In genomic region chr4:55292701-55293100, GRCm38 (mm10) we compare ENCODE assay signal across 15 mouse cellular contexts. TPM values are rescaled to one million over a fixed set of nuclear protein-coding genes. Genes with fewer than 3 reads are reported as not detected.
DNase-seq lines count a peak whose midpoint lies in the region; ATAC-seq and TF ChIP-seq lines count a peak whose summit lies in the region.
"Had no signal": no experiment of that assay in that cellular context is flagged by ENCODE, and none has a peak within 500 bp of the region (broad histone marks: within the 10 kb centered on the region; RNA-seq: fewer than 3 reads in every experiment).

No protein-coding gene starts in this region.

- H3K4me2 ChIP-seq in hindbrain, embryonic 14.5 days (replicated peaks) = no peak overlapping the region
- no peak overlapping the region for H3K4me2 ChIP-seq in midbrain, postnatal 0 days (ENCODE audit: low read depth, low read length, poor library complexity, severe bottlenecking)
- H3K4me2 ChIP-seq: heart, embryonic 11.5 days had no signal

- H3K9ac ChIP-seq in hindbrain, embryonic 14.5 days = no peak overlapping the region
- no peak overlapping the region for H3K9ac ChIP-seq in midbrain, postnatal 0 days (replicated peaks; ENCODE audit: low read length, poor library complexity, severe bottlenecking)
- H3K9ac ChIP-seq: embryonic facial prominence, embryonic 13.5 days had no signal

- TF ChIP-seq CTCF in brain, embryonic 14.5 days (IDR thresholded peaks at IDR 0.05; ENCODE audit: borderline replicate concordance, extremely low read depth, insufficient read depth, insufficient read length) = no peak
- no peak for TF ChIP-seq CTCF in midbrain, postnatal 0 days (IDR thresholded peaks at IDR 0.05)
- TF ChIP-seq CTCF in left cerebral cortex, adult 2 months (IDR thresholded peaks at IDR 0.05) = no peak

- no peak overlapping the region for H3K4me3 ChIP-seq in hindbrain, embryonic 14.5 days (replicated peaks; ENCODE audit: low read length)
- no peak overlapping the region for H3K4me3 ChIP-seq in midbrain, postnatal 0 days (ENCODE audit: low read depth, low read length)
- no peak overlapping the region for H3K4me3 ChIP-seq in left cerebral cortex, adult 2 months
- H3K4me3 ChIP-seq: embryonic facial prominence, embryonic 13.5 days had no signal

- intact Hi-C loops in left cerebral cortex, postnatal 4 days (cut with DNase I) = no loop called here
- intact Hi-C loops in left cerebral cortex, adult 2 months (cut with DNase I) = no loop called here

- no peak for TF ChIP-seq POLR2A in brain, embryonic 14.5 days (IDR thresholded peaks at IDR 0.05; ENCODE audit: borderline replicate concordance, extremely low read depth, insufficient read depth, insufficient read length, poor library complexity, severe bottlenecking)

- no peaks in the 10 kb centered on the region; the same call in 1 of the 2 replicates for H3K27me3 ChIP-seq in hindbrain, embryonic 14.5 days (ENCODE audit: control insufficient read depth, insufficient read depth, low read length)
- no peaks in the 10 kb centered on the region for H3K27me3 ChIP-seq in midbrain, postnatal 0 days (ENCODE audit: insufficient read depth, low read length)
- H3K27me3 ChIP-seq: embryonic facial prominence, embryonic 13.5 days; Patski had no signal

- WGBS in hindbrain, embryonic 14.5 days = 25% methylated on average over 4 of the region's 4 CpGs
- WGBS in midbrain, postnatal 0 days = 18% methylated on average over 4 of the region's 4 CpGs

- DNase-seq in left cerebral cortex, postnatal 4 days = peak; percentile 53
- no peak for DNase-seq in left cerebral cortex, adult 8-10 months (ENCODE audit: low spot score in 2 of 2)
- DNase-seq in brain, embryonic 14.5 days (ENCODE audit: low read depth) = peak; percentile 66
- no peak for DNase-seq in hindbrain, embryonic 14.5 days (ENCODE audit: low spot score)
- peak; percentile 57 for DNase-seq in midbrain, postnatal 0 days (ENCODE audit: low spot score)
- DNase-seq in left cerebral cortex, adult 2 months (ENCODE audit: extremely low spot score in 1 of 2, low spot score in 2 of 2) = no peak
- DNase-seq: adrenal gland, adult 8-10 months; gastrocnemius, postnatal 14 days; heart, postnatal 36 days; lung, postnatal 10 days had no signal

- H3K9me3 ChIP-seq in hindbrain, embryonic 14.5 days (ENCODE audit: control insufficient read depth, low read length) = no peaks in the 10 kb centered on the region
- H3K9me3 ChIP-seq in midbrain, postnatal 0 days (ENCODE audit: low read length) = no peaks in the 10 kb centered on the region
- H3K9me3 ChIP-seq: embryonic facial prominence, embryonic 13.5 days had no signal

- ATAC-seq in hindbrain, embryonic 14.5 days (ENCODE audit: low FRiP score) = no peak
- no peak for ATAC-seq in midbrain, postnatal 0 days (ENCODE audit: low FRiP score)
- ATAC-seq in activated CD4-positive, CD25-positive, alpha-beta regulatory T cell, adult 4 months = no peak
- ATAC-seq: intestine, postnatal 0 days; Patski had no signal

- H3K27ac ChIP-seq in hindbrain, embryonic 14.5 days = 0 out of 2 replicates have a peak overlapping the region, but pooled peaks have one; percentile 94
- H3K27ac ChIP-seq in midbrain, postnatal 0 days (ENCODE audit: low read depth, low read length) = no peak overlapping the region
- H3K27ac ChIP-seq in left cerebral cortex, adult 2 months = no peak overlapping the region
- H3K27ac ChIP-seq: embryonic facial prominence, embryonic 13.5 days had no signal

- peaks cover 13% of the 10 kb centered on the region for H3K4me1 ChIP-seq in hindbrain, embryonic 14.5 days (replicated peaks; ENCODE audit: control insufficient read depth, insufficient read depth, low read length)
- peaks cover 4% of the 10 kb centered on the region; the same call in 1 of the 2 replicates for H3K4me1 ChIP-seq in midbrain, postnatal 0 days (ENCODE audit: insufficient read depth, low read length)

- no peaks in the 10 kb centered on the region for H3K36me3 ChIP-seq in hindbrain, embryonic 14.5 days (replicated peaks; ENCODE audit: control insufficient read depth, insufficient read depth)
- no peaks in the 10 kb centered on the region for H3K36me3 ChIP-seq in midbrain, postnatal 0 days (ENCODE audit: insufficient read depth, low read length)
- H3K36me3 ChIP-seq: embryonic facial prominence, embryonic 13.5 days had no signal

RNA-seq across cellular contexts. Expression of gene Rad23b, which starts 57.1 kb away (rescaled TPM):
- 100 to 1,000 TPM; 203 to 212 TPM for total RNA-seq in left cerebral cortex, postnatal 4 days (2021)
- total RNA-seq in left cerebral cortex, adult 8-10 months (2022) = 100 to 1,000 TPM; 182 to 203 (median 189) TPM
- polyA plus RNA-seq in brain, embryonic 14.5 days (2012; rRNA removed) = 230 and 250 TPM in 2 replicates
- polyA plus RNA-seq in hindbrain, embryonic 14.5 days (2014; fragmentation: Nextera tagmentation; extraction: Ambion mirVana) = 80.9 and 94.1 TPM in 2 replicates
- total RNA-seq in midbrain, postnatal 0 days (2014; rRNA removed) = 195 and 294 TPM in 2 replicates
- polyA plus RNA-seq in midbrain, postnatal 0 days (2015; fragmentation: Nextera tagmentation; extraction: Ambion mirVana) = 80.0 and 87.1 TPM in 2 replicates
- 100 to 1,000 TPM; 180 to 193 TPM for total RNA-seq in left cerebral cortex, adult 2 months (2021)
- 10 to 100 TPM; 13.6 to 14.1 TPM for polyA plus RNA-seq in activated CD4-positive, CD25-positive, alpha-beta regulatory T cell, adult 4 months (2017; shearing (Covaris generic))

Comparison
In these comparisons a context has a peak if more than half of its experiments do, and no peak if none do; other contexts are left out.
1. DNase-seq: peak in left cerebral cortex, postnatal 4 days (single experiment), brain, embryonic 14.5 days (single experiment) and midbrain, postnatal 0 days (single experiment); none in left cerebral cortex, adult 8-10 months (0 of 2), hindbrain, embryonic 14.5 days (single experiment) and left cerebral cortex, adult 2 months (0 of 2).